Mouse (Mus musculus) bone marrow, adult 2 months (tissue): ENCODE results near the gene Fgfr1op. TPM values are rescaled to one million over a fixed set of nuclear protein-coding genes. Genes with fewer than 3 reads are reported as not detected.

Source experiments
- H3K27ac ChIP-seq: fragments of 200-500 bp; 2 replicates; pipeline ENCODE4 v1.5.1; 2012; ENCODE audit warnings: low read depth, mild to moderate bottlenecking, control low read depth, inconsistent platforms, low read length; ENCODE audit not compliant: control insufficient read depth, poor library complexity, insufficient read depth
- H3K4me1 ChIP-seq: fragments of 200-500 bp; 2 replicates; pipeline ENCODE4 v1.6.1; 2011; ENCODE audit warnings: low read length; ENCODE audit not compliant: control insufficient read depth, insufficient read depth
- H3K4me3 ChIP-seq: fragments of 200-500 bp; replicated peaks from 2 replicates; pipeline ENCODE3; 2011; ENCODE audit warnings: mild to moderate bottlenecking, low read depth, low read length, control low read depth; ENCODE audit not compliant: control insufficient read depth
- CTCF ChIP-seq: fragments of 200-500 bp; IDR thresholded peaks from 2 replicates; pipeline ENCODE4 v1.5.1; 2011; ENCODE audit warnings: low read length, control low read depth; ENCODE audit not compliant: control insufficient read depth, insufficient read depth
- POLR2A ChIP-seq: fragments of 200-500 bp; IDR thresholded peaks from 2 replicates; pipeline ENCODE4 v1.6.1; 2011; ENCODE audit warnings: low read depth, mild to moderate bottlenecking, control low read depth, low read length, borderline replicate concordance; ENCODE audit not compliant: control insufficient read depth
- WGBS: fragments of 180-500 bp; shearing (Covaris S2); methylation state at CpG from one replicate; pipeline ENCODE4 v1.1.7; 2018; 5-methylcytosine and 5-hydroxymethylcytosine counted together
- polyA plus RNA-seq: library from polyadenylated mRNA; stranded (reverse); fragments of >200 nt; gene quantifications from 2 replicates; pipeline ENCODE4 v1.2.4, GENCODE M21; 2011; ENCODE audit warnings: low replicate concordance; ENCODE audit not compliant: missing spikeins, insufficient read depth, insufficient read length

The Fgfr1op gene
- polyA plus RNA-seq, 1 experiment = 23.3 TPM

DNA sequence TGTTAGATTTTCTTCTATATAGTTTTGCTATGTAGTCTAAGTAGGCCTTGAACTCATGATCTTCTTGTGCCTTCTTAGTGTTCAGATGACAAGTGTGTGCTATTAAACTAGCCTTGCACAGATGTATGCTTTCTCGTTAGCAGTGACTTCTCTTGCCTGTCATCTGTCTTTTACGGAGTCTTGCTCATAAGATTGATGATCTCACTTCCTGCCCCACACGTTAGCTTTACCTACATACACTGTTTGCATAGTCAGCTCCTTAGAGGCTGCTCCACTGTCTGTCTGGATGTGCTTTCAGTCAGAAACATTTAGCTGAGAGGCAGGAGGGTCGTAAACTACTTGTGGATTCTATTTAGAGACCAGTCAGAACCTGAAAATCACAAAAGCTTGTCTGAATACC is 5.8 kb downstream of the Fgfr1op start:
- TF ChIP-seq CTCF (no peak), POLR2A (no peak)
- H3K27ac ChIP-seq = no peak overlapping the region
- no peak overlapping the region for H3K4me3 ChIP-seq
- no peaks in the 10 kb centered on the region; the same call in 1 of the 2 replicates for H3K4me1 ChIP-seq
- 57% methylated on average over 4 of the region's 4 CpGs for WGBS

DNA sequence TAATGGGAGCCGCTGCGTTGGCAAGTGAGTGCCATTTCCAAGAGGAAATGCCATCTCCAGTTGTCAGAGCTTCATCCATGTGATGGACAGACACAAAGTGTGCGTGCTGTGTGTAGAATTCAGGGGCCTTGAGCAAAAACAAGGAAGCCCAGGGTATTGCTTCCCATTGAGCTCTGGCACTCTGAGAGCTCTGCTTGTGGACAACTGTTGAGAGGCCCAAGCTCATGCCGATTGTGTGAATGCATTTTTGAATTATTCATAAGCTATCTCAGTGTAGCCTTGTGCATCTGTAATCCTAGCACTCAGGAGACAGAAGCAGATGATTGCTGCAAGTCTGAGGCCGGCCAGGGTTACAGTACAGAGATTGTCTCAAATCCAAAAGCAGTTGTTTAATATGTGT is 11.8 kb downstream of the Fgfr1op start:
- 88% methylated on average over 5 of the region's 5 CpGs for WGBS
- no peak overlapping the region for H3K4me3 ChIP-seq

DNA sequence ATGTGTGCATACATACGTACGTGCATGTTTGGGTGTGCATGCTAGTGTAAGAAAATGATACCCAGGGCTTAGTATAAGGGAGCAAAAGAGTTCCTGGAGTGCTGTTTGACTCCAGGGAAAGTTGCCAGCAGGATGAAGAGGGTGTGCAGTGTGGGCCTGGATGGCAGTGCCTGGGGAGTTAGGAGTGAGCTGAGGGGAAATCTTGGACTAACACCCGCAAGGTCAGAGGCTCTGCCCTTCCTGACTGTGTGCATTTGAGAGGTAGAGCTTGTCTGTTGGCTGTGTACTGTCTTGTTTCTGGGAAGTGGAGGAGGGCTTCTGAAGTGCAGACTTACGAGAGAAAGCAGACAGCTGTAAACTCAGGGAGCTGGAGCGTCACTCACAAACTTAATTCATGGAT is 18.5 kb downstream of the Fgfr1op start:
- Histone ChIP-seq H3K4me3 (no peak overlapping the region), H3K27ac (no peak overlapping the region), H3K4me1 (no peaks in the 10 kb centered on the region)
- 92% methylated on average over 5 of the region's 5 CpGs for WGBS
- no peak for TF ChIP-seq POLR2A
- TF ChIP-seq CTCF = no peak

More for the DNA sequence above, 11.8 kb downstream of the Fgfr1op start:
- Histone ChIP-seq H3K27ac (no peak overlapping the region), H3K4me1 (no peaks in the 10 kb centered on the region)
- TF ChIP-seq CTCF (no peak), POLR2A (no peak)

DNA sequence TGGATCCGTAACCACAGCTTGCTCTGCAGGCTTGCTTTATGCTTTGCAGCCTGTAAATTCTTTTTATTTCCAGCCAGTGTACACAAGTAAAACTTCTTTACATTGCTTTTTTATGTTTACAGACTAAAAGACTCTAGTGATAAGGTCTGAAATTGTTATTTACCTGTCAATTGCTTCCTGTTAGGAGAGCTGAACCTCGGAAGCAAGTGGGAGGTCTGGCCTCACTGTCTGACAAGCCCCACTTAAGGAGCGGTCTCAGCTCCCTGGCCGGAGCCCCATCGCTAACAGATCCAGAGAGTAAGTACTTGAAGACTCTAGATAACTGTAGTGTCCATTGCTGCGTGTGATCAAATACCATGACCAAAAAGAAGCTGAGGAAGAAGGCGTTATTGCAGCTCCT is 18.9 kb downstream of the Fgfr1op start:
- TF ChIP-seq POLR2A (no peak), CTCF (no peak)
- Histone ChIP-seq H3K4me1 (no peaks in the 10 kb centered on the region), H3K27ac (no peak overlapping the region), H3K4me3 (no peak overlapping the region)
- WGBS = 90% methylated on average over 7 of the region's 7 CpGs

DNA sequence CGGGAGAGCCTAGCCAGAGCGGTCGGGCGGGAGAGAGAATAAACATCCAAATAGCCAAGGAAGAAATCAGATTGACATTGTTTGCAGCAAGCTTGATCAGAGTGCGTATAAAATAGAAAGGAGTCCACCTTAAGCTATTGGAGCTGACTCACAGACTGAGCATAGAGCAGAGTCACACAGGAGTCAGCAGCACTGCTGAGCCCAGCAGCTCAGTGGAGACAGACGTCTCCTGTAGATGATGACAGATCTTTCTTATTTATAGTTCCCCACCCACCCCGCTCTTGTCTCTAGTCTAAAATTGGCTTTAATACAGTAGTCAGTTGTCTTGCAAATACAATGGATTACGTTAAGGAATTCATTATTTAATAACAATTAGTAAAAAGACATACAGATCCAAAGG is 28.4 kb downstream of the Fgfr1op start:
- H3K4me1 ChIP-seq = peaks cover 2% of the 10 kb centered on the region; the same call in 1 of the 2 replicates
- no peak for TF ChIP-seq CTCF
- no peak for TF ChIP-seq POLR2A
- no peak overlapping the region for H3K4me3 ChIP-seq
- 83% methylated on average over 8 of the region's 8 CpGs for WGBS
- no peak overlapping the region for H3K27ac ChIP-seq

DNA sequence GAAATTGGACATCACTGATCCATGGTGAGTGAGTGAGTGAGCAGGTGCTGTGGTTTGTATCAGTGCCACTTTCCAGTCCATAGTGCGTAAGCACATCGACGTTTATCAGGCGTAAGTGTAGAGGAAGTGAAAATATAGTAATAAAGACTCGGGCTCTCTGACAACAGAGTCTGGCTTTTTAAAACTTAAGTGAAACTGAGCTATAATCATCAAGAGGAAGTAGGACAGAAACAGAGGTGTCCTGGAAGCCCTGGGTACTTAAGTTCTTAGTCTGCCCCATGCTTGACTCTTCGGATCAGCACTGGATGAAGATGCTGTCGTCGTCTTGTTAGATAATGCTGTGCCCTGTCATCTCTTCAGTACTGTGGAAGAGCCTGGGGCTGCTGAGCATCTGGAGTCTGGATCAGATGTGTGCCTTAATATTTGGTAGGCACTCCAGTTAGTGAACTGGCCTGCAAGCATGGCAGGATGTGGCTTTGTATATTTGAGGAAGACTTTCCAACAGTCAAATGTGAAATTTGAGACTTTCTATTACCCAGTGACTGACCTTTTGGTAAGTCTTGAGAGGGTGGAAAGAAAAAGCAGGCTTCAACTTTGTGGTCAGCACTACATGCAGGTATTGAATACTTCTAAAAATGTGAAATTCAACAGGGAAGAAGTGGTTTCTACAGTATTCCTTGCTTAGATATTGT is 30.5 kb downstream of the Fgfr1op start:
- 14% methylated on average over 8 of the region's 8 CpGs for WGBS
- TF ChIP-seq CTCF = no peak
- no peak for TF ChIP-seq POLR2A
- Histone ChIP-seq H3K27ac (peak overlapping the region; percentile 88), H3K4me3 (peak overlapping the region; percentile 25), H3K4me1 (peaks cover 5% of the 10 kb centered on the region; the same call in 1 of the 2 replicates)

DNA sequence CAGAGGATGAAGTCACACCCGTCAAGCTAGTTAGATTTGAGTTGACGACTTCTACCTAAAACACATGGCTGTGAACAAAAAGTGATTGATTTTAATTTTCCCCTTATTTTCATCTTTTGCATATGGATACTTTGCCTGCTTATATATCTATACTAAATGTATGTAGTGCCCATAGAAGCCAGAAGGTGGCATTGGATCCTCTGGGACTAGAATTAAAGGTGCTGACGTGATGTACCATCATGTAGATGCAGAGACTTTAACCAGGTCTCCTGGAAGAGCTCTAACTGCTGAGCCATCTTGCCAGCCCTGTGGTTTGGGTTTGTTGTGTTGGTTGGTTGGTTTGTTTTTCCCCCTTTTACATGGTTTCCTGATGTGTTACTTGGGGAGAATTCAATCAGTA is 32.4 kb downstream of the Fgfr1op start:
- no peak for TF ChIP-seq CTCF
- TF ChIP-seq POLR2A = no peak
- WGBS = 71% methylated on average over 3 of the region's 3 CpGs

DNA sequence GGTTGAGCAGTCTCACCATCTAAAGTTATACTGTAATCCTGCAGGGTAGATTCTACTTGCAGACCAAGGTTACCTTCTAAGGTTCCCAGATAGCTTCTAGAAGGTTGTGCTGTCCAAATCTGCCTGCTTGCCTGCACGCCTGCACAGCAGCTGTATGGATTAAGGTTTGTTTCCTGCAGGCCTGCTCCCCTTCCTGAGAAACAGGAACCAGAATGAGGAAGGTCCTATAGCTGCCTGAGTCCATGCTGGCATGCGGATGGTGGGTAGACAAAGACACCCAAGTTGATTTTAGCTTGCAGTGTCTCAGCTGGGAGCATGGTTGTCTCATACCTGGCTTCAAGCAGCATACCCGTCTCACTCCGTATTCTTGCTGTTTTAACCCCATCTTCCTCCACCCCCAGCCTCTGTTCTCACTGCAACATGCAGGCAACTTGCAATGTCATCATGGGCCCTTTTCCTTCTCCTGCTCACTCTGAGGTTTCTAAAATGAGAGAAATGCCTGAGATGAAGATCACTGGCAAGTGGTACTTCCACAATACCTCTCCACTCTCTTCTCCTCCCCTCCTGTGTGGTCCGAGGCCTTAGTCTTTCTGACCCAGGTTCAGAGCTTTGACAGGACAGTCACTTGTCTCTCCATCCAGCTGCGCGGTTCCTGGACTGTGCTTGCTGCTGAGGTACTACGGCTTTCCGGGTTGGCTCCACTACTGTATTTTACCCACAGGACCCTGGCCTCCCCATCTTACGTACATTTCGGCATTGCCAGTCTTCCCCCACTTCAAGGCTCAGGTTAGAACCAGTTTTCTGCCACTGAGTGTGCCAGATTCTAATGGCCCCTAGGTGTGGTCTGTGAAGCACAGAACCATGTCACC is 34.0 kb downstream of the Fgfr1op start:
- Histone ChIP-seq H3K27ac (peak overlapping the region; percentile 49), H3K4me3 (no peak overlapping the region), H3K4me1 (peaks cover 5% of the 10 kb centered on the region; the same call in 1 of the 2 replicates)
- 56% methylated on average over 11 of the region's 11 CpGs for WGBS
- TF ChIP-seq POLR2A (no peak), CTCF (no peak)

More for the DNA sequence above, 32.4 kb downstream of the Fgfr1op start:
- Histone ChIP-seq H3K27ac (no peak overlapping the region), H3K4me1 (peaks cover 5% of the 10 kb centered on the region; the same call in 1 of the 2 replicates), H3K4me3 (no peak overlapping the region)
